Mouse (Mus musculus) mouse trophoblast stem cell (cell line): ENCODE data around the gene Tpbpb.
"Not testable (repeated sequence)": the region's sequence is repeated elsewhere in the genome, so short reads cannot be mapped to it uniquely, and the experiment has no call there.

Experiments used
- in situ Hi-C, 2 experiments: fragments of 300-500 bp; cut with MseI, MboI; formaldehyde crosslinking; loops; 2 replicates in 1 of 2; 3 replicates in 1 of 2; pipeline ENCODE4 v1.15.1; 2025

The Tpbpb gene

GRCm38 (mm10) chr13:60904780-60905179 lies at the start of gene Tpbpb:
Gene Tpbpb, minus strand, starts transcription at chr13:60904880.
- in situ Hi-C loops, result not testable (repeated sequence)

DNA sequence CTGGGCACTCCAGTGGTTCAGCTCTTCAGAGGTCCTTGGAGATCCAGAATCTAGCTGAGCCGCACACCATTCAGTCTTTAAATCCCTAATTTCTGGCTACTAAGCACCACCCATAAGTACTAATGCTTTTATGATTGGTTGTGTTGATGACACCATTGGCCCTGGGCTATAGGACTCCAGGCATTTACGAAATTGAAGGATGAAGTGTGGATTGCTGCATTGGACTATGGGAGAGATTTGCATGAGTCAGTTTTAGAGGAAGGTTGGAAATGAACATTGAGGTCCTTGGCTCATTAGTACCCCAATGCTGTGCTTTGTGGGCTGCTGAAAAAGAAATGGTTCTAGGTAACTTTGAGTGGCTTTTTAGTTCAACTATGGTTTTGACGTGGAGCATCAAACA lies 37.2 kb upstream of the Tpbpb start, which contains the start of gene Tpbpa:
TSS of gene Tpbpa (minus strand) at position 101 of the 400 bp plus-strand sequence.
- in situ Hi-C loops, result not testable (repeated sequence)

DNA sequence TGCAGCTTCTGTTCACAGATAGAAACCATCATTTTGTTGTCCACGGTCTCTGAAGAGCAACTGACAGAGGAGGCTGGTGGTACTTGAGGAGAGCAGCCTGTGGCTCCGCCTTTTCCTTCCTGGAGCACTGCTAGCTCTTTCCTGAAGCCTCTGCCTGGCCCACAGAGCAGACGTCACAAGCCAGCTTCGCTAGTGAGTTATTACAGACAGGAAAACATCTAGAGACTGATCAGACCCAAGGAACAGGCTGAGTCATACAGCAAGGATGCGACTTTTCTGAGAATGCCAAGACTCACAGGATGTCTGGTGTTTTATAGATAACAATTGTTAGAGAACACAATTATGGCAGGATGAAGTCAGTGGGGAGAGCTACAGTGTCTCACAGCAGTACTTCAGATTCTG lies 31.8 kb upstream of the Tpbpb start, which contains the start of the genes Gm49391 and Ctla2a:
TSS of gene Gm49391 (minus strand) at position 72 of the 402 bp plus-strand sequence.
TSS of gene Ctla2a (minus strand) at position 126 of the 402 bp plus-strand sequence.
- in situ Hi-C loops, result no loop called here

GRCm38 (mm10) chr13:60935490-60935889 lies 30.8 kb upstream of the Tpbpb start, which contains the start of gene Gm49393:
Gene Gm49393, minus strand, starts transcription at chr13:60935590.
- in situ Hi-C loops, result not testable (repeated sequence)

GRCm38 (mm10) chr13:60897328-60897727 lies 7.4 kb downstream of the Tpbpb start, which contains the start of gene Ctla2b:
Gene Ctla2b, minus strand, starts transcription at chr13:60897447.
- in situ Hi-C loops, result no loop called here

GRCm38 (mm10) chr13:60896794-60897193 lies 7.9 kb downstream of the Tpbpb start, which contains the start of gene Gm49392:
Gene Gm49392, minus strand, starts transcription at chr13:60896894.
- in situ Hi-C loops, result not testable (repeated sequence)

- in situ Hi-C loops, result no loop called here
These were observed 9.1 kb downstream of the Tpbpb start for GRCm38 (mm10) chr13:60895406-60896160.

DNA sequence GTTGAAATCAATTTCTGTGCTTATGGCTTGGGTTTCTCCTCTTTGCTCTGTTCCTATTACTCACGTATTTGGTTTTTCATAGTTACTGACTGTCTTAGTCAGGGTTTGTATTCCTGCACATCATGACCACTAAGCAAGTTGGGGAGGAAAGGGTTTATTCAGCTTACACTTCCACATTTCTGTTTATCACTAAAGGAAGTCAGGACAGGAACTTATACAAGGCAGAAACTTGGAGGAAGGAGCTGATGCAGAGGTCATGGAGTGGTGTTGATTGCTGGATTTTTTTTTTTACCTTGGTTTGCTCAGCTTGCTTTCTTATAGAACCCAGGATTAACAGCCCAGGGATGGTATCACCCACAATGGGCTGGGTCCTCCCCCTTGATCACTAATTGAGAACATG lies 12.4 kb downstream of the Tpbpb start:
- in situ Hi-C loops, result no loop called here

DNA sequence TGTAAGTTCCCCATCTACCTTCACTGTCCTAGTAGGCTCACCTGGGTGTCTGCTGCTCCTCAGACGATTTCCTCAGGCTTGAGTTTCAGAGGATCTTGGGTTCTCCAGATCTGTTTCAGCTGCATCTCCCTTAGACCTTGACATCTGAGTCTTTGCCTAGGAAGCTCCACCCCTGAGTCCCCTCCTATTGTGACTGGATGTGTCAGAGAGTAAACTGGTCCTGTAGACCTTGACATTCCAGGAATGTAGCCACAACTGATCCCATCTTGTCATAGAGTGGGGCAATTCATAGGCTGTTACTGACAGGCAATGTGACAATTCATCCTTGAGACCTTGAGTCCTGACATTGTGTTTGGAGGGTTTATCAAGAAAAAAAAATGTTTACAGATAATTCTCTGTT lies 40.4 kb downstream of the Tpbpb start, which contains the start of gene 4930486L24Rik:
TSS of gene 4930486L24Rik (minus strand) at position 195 of the 400 bp plus-strand sequence.
- in situ Hi-C loops, result no loop called here
